Mouse (Mus musculus) forebrain, embryonic 10.5 days (tissue): ENCODE data around the gene Chrna10. TPM values are rescaled to one million over a fixed set of nuclear protein-coding genes. Genes with fewer than 3 reads are reported as not detected.

Experiments used
- DNase-seq: peaks from one replicate; pipeline ENCODE4 v3.0.0-alpha.2; 2017; ENCODE audit warnings: low spot score; ENCODE audit errors: extremely low spot score
- H3K27ac ChIP-seq: fragments of 300-500 bp; sonication (generic); 2 replicates; pipeline ENCODE4 v1.5.1; 2016; ENCODE audit warnings: mild to moderate bottlenecking
- H3K27me3 ChIP-seq: fragments of 300-500 bp; sonication (generic); 2 replicates; pipeline ENCODE4 v1.6.1; 2016; ENCODE audit warnings: mild to moderate bottlenecking; ENCODE audit not compliant: poor library complexity, severe bottlenecking
- H3K36me3 ChIP-seq: fragments of 300-500 bp; sonication (generic); replicated peaks from 2 replicates; pipeline ENCODE4 v1.6.1; 2016; ENCODE audit warnings: mild to moderate bottlenecking, moderate library complexity
- H3K4me1 ChIP-seq: fragments of 300-500 bp; sonication (generic); 2 replicates; pipeline ENCODE4 v1.6.1; 2016
- H3K4me3 ChIP-seq: fragments of 300-500 bp; sonication (generic); 2 replicates; pipeline ENCODE4 v1.5.1; 2016; ENCODE audit warnings: mild to moderate bottlenecking, moderate library complexity
- H3K9me3 ChIP-seq: fragments of 300-500 bp; sonication (generic); 2 replicates; pipeline ENCODE4 v1.6.1; 2016; ENCODE audit warnings: mild to moderate bottlenecking, moderate library complexity
- WGBS: fragments of 180-500 bp; shearing (Covaris S2); methylation state at CpG from one replicate; pipeline ENCODE4 v1.1.7; 2016; 5-methylcytosine and 5-hydroxymethylcytosine counted together
- polyA plus RNA-seq: library from polyadenylated mRNA; unstranded; fragments of >200 nt; fragmentation: Nextera tagmentation; extraction: Ambion mirVana; gene quantifications from 2 replicates; pipeline ENCODE4 v1.2.1, GENCODE M21; 2016

Gene Chrna10
- polyA plus RNA-seq, 1 experiment from 2014 or later = not detected

DNA sequence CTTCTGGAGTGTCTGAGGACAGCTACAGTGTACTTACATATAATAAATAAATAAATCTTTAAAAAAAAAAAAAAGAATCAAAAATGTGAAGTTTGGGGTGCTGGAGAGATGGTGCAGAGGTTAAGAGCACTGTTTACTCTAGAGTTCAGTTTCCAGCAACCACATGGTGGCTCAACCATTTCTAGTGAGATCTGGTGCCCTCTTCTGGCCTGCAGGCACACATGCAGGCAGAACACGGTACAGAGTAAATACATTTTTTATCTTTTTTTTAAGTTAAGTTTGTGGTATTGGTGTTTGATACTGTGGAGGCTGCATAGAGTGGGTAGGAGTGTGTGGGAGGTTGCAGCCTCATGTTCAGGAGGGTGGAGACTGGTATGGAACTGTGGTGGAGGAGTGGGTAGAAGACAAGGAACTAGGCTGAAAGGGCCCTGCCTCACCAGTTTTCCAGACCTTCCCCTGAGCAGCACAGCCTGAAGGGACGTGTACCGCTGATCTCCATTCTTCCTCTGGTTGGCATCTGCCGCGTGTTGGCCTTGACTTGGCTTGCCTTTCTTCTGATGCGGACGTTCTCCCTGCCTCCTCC is 39.8 kb downstream of the Chrna10 start:
- peaks cover 98% of the 10 kb centered on the region for H3K36me3 ChIP-seq
- no peaks in the 10 kb centered on the region for H3K27me3 ChIP-seq
- H3K9me3 ChIP-seq = no peaks in the 10 kb centered on the region
- no peak overlapping the region for H3K27ac ChIP-seq
- WGBS = 86% methylated on average over 7 of the region's 7 CpGs
- no peaks in the 10 kb centered on the region for H3K4me1 ChIP-seq
- H3K4me3 ChIP-seq = no peak overlapping the region
- DNase-seq = no peak

DNA sequence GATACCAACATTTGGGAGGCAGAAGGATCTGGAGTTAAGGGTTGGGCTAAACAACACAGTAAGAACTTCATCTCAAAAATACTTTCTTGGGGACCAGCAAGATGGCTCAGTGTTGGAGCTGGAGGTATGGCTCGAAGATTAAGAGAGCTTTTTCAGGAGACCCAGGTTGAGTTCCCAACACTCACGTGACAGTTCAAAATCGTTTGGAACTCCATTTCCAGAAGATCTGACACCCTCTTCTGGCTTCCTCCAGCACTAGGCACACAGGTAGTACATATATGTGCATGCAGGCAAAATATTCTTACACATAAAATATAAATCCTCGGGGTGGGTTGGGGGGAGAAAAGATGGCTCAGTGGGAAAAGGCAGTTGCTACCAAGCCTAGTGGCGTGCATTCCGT is 50.3 kb downstream of the Chrna10 start:
- DNase-seq = no peak
- no peaks in the 10 kb centered on the region for H3K27me3 ChIP-seq
- H3K4me3 ChIP-seq = peak overlapping the region; percentile 69
- H3K4me1 ChIP-seq = peaks cover 25% of the 10 kb centered on the region
- 89% methylated on average over 6 of the region's 6 CpGs for WGBS
- H3K27ac ChIP-seq = peak overlapping the region; percentile 93
- H3K9me3 ChIP-seq = no peaks in the 10 kb centered on the region
- H3K36me3 ChIP-seq = peaks cover 45% of the 10 kb centered on the region

DNA sequence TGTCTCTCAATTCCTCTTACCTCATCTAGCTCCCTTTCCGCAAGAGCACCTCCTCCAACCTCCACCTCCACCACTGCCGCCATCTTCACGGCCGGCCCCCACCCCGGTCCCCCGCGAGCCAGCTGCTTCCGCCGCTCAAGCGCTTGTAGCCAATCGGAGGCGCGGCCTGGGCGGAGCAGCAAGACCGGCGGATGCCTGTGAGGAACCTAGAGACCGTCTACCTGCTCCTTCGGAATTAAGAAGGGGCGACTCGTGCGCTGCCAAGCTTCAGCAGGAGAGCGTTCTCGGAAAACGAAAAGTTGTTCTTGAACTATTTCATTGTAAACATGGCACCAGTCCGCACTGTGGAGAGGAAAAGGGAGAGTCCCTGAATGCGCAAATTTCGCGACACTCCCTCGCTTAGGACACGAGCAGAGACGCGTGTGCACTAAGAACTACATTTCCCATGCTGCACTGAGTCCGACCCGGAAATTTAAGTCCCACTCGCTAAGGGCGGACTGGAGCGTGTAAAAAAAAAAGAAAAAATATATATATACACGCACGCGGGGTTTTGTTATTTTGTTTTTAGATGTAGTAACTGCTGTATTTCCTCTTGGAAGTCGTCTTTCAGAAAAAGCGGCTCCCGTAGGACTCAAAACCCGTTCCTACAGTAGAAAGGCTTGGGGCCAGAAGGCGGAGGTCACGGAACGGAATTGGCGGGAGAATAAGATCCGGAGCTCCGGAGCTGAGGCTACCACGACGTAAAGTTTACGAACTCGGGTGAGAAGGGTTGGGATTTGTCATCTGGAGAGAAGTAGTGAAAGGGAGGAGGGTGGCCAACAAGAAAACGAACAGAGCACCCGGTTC is 51.4 kb downstream of the Chrna10 start, which contains the start of the genes Rnf121, Xndc1 and Xntrpc:
Gene Rnf121, minus strand, starts transcription at position 424 of the 846 bp plus-strand sequence.
Gene Xndc1, plus strand, starts transcription at position 466 of the 846 bp plus-strand sequence.
Gene Xntrpc, plus strand, starts transcription at position 668 of the 846 bp plus-strand sequence.
- WGBS = under 1% methylated on average over 56 of the region's 56 CpGs
- peaks cover 25% of the 10 kb centered on the region for H3K4me1 ChIP-seq
- H3K4me3 ChIP-seq = peak within 1 kb of the TSS; percentile 69
- H3K27me3 ChIP-seq = no peaks in the 10 kb centered on the region
- H3K27ac ChIP-seq = peak within 1 kb of the TSS; percentile 93
- H3K9me3 ChIP-seq = no peaks in the 10 kb centered on the region
- DNase-seq = peak; percentile 94
- H3K36me3 ChIP-seq = peaks cover 47% of the 10 kb centered on the region

DNA sequence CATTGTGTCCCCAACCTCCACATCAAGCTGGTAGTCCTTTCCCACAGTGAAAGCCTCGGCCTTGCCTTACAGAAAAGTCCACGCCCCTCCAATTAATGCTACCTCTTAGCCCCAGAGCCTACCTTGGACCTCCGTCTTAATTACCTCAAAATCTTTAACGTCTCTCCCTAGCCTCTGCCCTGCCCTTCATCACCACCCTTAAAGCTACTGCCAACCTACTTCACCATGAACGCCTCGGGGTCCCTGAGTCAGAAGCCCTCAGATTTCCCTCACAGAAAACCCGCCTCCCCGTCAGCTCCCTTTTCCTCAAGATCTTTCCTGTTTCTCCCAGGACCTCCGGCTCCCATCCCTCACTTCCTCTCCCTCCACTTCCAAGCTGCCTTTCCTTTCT is 52.0 kb downstream of the Chrna10 start:
- 1% methylated on average over 9 of the region's 9 CpGs for WGBS
- H3K4me3 ChIP-seq = peak overlapping the region; percentile 69

GRCm38 (mm10) chr7:102063891-102064290 is 52.7 kb downstream of the Chrna10 start:
- Histone ChIP-seq H3K27me3 (no peaks in the 10 kb centered on the region), H3K27ac (no peak overlapping the region), H3K9me3 (no peaks in the 10 kb centered on the region), H3K4me3 (peak overlapping the region; percentile 69), H3K36me3 (peaks cover 50% of the 10 kb centered on the region), H3K4me1 (peaks cover 25% of the 10 kb centered on the region)
- WGBS = 93% methylated on average over 9 of the region's 9 CpGs
- DNase-seq = no peak

More for the DNA sequence above, 52.0 kb downstream of the Chrna10 start:
- DNase-seq = no peak
- Histone ChIP-seq H3K27ac (peak overlapping the region; percentile 93), H3K27me3 (no peaks in the 10 kb centered on the region), H3K36me3 (peaks cover 47% of the 10 kb centered on the region), H3K4me1 (peaks cover 25% of the 10 kb centered on the region), H3K9me3 (no peaks in the 10 kb centered on the region)

DNA sequence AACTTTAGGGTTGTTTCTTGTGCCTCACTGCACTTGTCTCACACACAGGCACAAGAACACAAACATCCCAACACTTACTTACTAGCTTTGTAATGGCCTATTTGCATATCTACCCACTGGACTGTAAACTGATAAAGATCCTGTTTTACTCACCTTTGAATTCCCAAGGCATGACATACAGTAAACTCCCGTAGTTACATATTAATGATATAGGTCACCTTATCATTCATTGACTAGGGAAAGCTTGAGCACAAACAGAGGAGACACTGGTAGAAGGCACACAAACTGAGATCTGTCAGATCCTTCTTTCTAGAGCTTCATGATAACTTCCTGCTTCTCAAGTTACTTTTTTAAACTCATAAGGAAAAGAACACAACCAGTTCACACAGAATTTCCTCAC is 54.4 kb downstream of the Chrna10 start:
- Histone ChIP-seq H3K27ac (no peak overlapping the region), H3K27me3 (no peaks in the 10 kb centered on the region), H3K9me3 (no peaks in the 10 kb centered on the region), H3K4me3 (no peak overlapping the region), H3K36me3 (peaks cover 51% of the 10 kb centered on the region), H3K4me1 (peaks cover 25% of the 10 kb centered on the region)
- 100% methylated on average over 1 of the region's 1 CpGs for WGBS
- DNase-seq = no peak

DNA sequence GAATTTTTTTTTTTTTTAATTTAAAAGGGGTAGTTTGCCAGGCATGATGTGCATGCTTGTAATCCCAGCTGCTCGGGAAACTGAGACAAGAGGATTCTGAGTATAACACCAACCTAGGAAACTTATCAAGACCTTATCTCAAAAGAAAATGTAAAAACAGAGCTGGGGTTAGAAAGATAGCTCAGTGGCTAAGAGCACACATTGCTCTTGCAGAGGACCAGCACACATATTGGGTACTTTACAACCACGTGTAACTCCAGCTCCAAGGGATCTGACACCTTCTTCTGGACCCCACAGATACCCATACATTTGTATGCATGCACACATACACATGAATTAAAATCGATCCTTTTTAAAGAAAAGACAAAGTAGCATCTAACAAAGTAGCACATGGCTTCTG is 55.3 kb downstream of the Chrna10 start:
- H3K36me3 ChIP-seq = peaks cover 57% of the 10 kb centered on the region
- DNase-seq = no peak
- H3K27ac ChIP-seq = no peak overlapping the region
- no peaks in the 10 kb centered on the region for H3K9me3 ChIP-seq
- 89% methylated on average over 3 of the region's 3 CpGs for WGBS
- H3K4me3 ChIP-seq = no peak overlapping the region
- H3K27me3 ChIP-seq = no peaks in the 10 kb centered on the region
- H3K4me1 ChIP-seq = peaks cover 20% of the 10 kb centered on the region

Other genes starting within 250 kb of the Chrna10 start
- 11.9 and 13.1 TPM in 2 replicates for gene Folr1, start 246.0 kb downstream of the Chrna10 start, polyA plus RNA-seq
- 157 and 165 TPM in 2 replicates for gene Lamtor1, start 210.9 kb downstream of the Chrna10 start, polyA plus RNA-seq
- gene Tomt, start 210.5 kb downstream of the Chrna10 start, polyA plus RNA-seq = 0.62 and 1.2 TPM in 2 replicates
- gene Lrrc51, start 182.9 kb downstream of the Chrna10 start, polyA plus RNA-seq = 10.1 and 11.9 TPM in 2 replicates
- 95.7 and 96.0 TPM in 2 replicates for gene Numa1, start 182.7 kb downstream of the Chrna10 start, polyA plus RNA-seq
- gene Il18bp, start 98.1 kb downstream of the Chrna10 start, polyA plus RNA-seq = 3.9 TPM in 2 replicates
- gene Rnf121, start 51.4 kb downstream of the Chrna10 start, polyA plus RNA-seq = 31.1 and 34.2 TPM in 2 replicates
- gene Xndc1, start 51.3 kb downstream of the Chrna10 start, polyA plus RNA-seq = 48.6 and 50.7 TPM in 2 replicates
- gene Xntrpc, start 51.1 kb downstream of the Chrna10 start, polyA plus RNA-seq = 1.9 TPM in 2 replicates
- gene Trpc2, start 33.7 kb downstream of the Chrna10 start, polyA plus RNA-seq = not detected in 2 replicates
- 0.57 and 1.3 TPM in 2 replicates for gene Art1, start 15.1 kb downstream of the Chrna10 start, polyA plus RNA-seq
- gene Art5, start 7.3 kb downstream of the Chrna10 start, polyA plus RNA-seq = 2.9 and 3.2 TPM in 2 replicates
- gene Nup98, start 93.3 kb upstream of the Chrna10 start, polyA plus RNA-seq = 45.9 and 48.7 TPM in 2 replicates
- 54.7 and 55.0 TPM in 2 replicates for gene Pgap2, start 93.4 kb upstream of the Chrna10 start, polyA plus RNA-seq
- gene Rhog, start 139.2 kb upstream of the Chrna10 start, polyA plus RNA-seq = 37.9 and 39.2 TPM in 2 replicates
- gene Stim1, start 151.0 kb upstream of the Chrna10 start, polyA plus RNA-seq = 11.6 and 11.7 TPM in 2 replicates